Mouse (Mus musculus): ENCODE data around the gene Zgrf1.

The Zgrf1 gene

GRCm38 (mm10) chr3:127552973-127553719, at the start of gene Zgrf1, which contains the start of gene Larp7:
TSS of gene Zgrf1 (plus strand) at chr3:127553489.
TSS of gene Larp7 (minus strand) at chr3:127553349.
- peak; percentile 97 for DNase-seq (ENCODE audit: low read depth, low spot score)

- no peak for DNase-seq (ENCODE audit: low read depth, low spot score)
Observed at GRCm38 (mm10) chr3:127507878-127508783, 45.2 kb upstream of the Zgrf1 start.

- no peak for DNase-seq (ENCODE audit: low read depth, low spot score)
Observed at GRCm38 (mm10) chr3:127511786-127512746, 41.2 kb upstream of the Zgrf1 start.

- no peak for DNase-seq (ENCODE audit: low read depth, low spot score)
Observed at GRCm38 (mm10) chr3:127512794-127513335, 40.4 kb upstream of the Zgrf1 start.

GRCm38 (mm10) chr3:127513699-127514098, 39.6 kb upstream of the Zgrf1 start:
- no peak for DNase-seq (ENCODE audit: low read depth, low spot score)

- no peak for DNase-seq (ENCODE audit: low read depth, low spot score)
Observed at GRCm38 (mm10) chr3:127515251-127515650, 38.0 kb upstream of the Zgrf1 start.

GRCm38 (mm10) chr3:127520300-127520699, 33.0 kb upstream of the Zgrf1 start:
- no peak for DNase-seq (ENCODE audit: low read depth, low spot score)

- no peak for DNase-seq (ENCODE audit: low read depth, low spot score)
Observed at GRCm38 (mm10) chr3:127521156-127521555, 32.1 kb upstream of the Zgrf1 start.

- DNase-seq (ENCODE audit: low read depth, low spot score) = no peak
Observed at GRCm38 (mm10) chr3:127525188-127525819, 28.0 kb upstream of the Zgrf1 start.

GRCm38 (mm10) chr3:127527465-127528034, 25.7 kb upstream of the Zgrf1 start:
- DNase-seq (ENCODE audit: low read depth, low spot score) = no peak

GRCm38 (mm10) chr3:127529210-127529609, 24.1 kb upstream of the Zgrf1 start:
- DNase-seq (ENCODE audit: low read depth, low spot score) = no peak

- DNase-seq (ENCODE audit: low read depth, low spot score) = no peak
Observed at GRCm38 (mm10) chr3:127529824-127530223, 23.5 kb upstream of the Zgrf1 start.

- no peak for DNase-seq (ENCODE audit: low read depth, low spot score)
Observed at GRCm38 (mm10) chr3:127530293-127530692, 23.0 kb upstream of the Zgrf1 start.

- DNase-seq (ENCODE audit: low read depth, low spot score) = no peak
Observed at GRCm38 (mm10) chr3:127539193-127539592, 14.1 kb upstream of the Zgrf1 start.

GRCm38 (mm10) chr3:127543976-127544375, 9.3 kb upstream of the Zgrf1 start:
- no peak for DNase-seq (ENCODE audit: low read depth, low spot score)

GRCm38 (mm10) chr3:127544610-127545121, 8.6 kb upstream of the Zgrf1 start:
- DNase-seq (ENCODE audit: low read depth, low spot score) = no peak

- DNase-seq (ENCODE audit: low read depth, low spot score) = no peak
Observed at GRCm38 (mm10) chr3:127547882-127548281, 5.4 kb upstream of the Zgrf1 start.

GRCm38 (mm10) chr3:127552434-127552972, 786 bp upstream of the Zgrf1 start:
- no peak for DNase-seq (ENCODE audit: low read depth, low spot score)

- no peak for DNase-seq (ENCODE audit: low read depth, low spot score)
Observed at GRCm38 (mm10) chr3:127553720-127554043, 393 bp downstream of the Zgrf1 start.

- no peak for DNase-seq (ENCODE audit: low read depth, low spot score)
Observed at GRCm38 (mm10) chr3:127554723-127555122, 1.4 kb downstream of the Zgrf1 start.

Measured in retina, postnatal 7 days (tissue).